ENCODE assay signal across 36 mouse cellular contexts in the genomic region with DNA sequence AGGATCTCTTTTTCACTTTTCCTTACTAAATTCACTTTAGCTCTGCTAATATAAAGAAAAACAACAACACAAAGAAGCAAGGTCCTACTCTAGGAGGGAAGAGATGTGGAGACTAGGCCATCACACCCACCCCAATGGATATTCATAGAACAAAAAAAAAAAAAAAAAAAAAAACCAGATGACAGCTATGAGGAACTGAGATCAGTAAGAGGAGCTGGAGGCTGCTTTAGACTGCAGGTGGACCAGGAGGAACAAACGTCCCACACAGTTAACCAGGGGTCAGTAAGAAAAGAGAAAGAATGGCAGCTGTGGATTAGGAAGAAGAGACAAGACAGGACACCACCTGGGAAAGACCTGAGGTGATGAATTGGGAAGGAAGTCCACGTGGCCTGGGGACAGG. TPM values are rescaled to one million over a fixed set of nuclear protein-coding genes. Genes with fewer than 3 reads are reported as not detected.
"Had no signal": no experiment of that assay in that cellular context is flagged by ENCODE, and none has a peak within 500 bp of the region (broad histone marks: within the 10 kb centered on the region; RNA-seq: fewer than 3 reads in every experiment).

No protein-coding gene starts in this region.

- H3K9me3 ChIP-seq: embryonic facial prominence, embryonic 10.5 days; embryonic facial prominence, embryonic 12.5 days; embryonic facial prominence, embryonic 13.5 days; embryonic facial prominence, embryonic 15.5 days; forebrain, embryonic 10.5 days; forebrain, embryonic 12.5 days; forebrain, embryonic 13.5 days; forebrain, embryonic 15.5 days had no signal

- H3K27ac ChIP-seq: embryonic facial prominence, embryonic 10.5 days; embryonic facial prominence, embryonic 12.5 days; embryonic facial prominence, embryonic 13.5 days; embryonic facial prominence, embryonic 15.5 days; forebrain, embryonic 10.5 days; forebrain, embryonic 12.5 days; forebrain, embryonic 13.5 days; forebrain, embryonic 15.5 days; gastrocnemius, adult 2 months; heart, adult 2 months had no signal

- H3K4me2 ChIP-seq: embryonic facial prominence, embryonic 12.5 days; embryonic facial prominence, embryonic 13.5 days; embryonic facial prominence, embryonic 15.5 days; forebrain, embryonic 12.5 days; forebrain, embryonic 13.5 days; forebrain, embryonic 15.5 days had no signal

- H3K36me3 ChIP-seq: embryonic facial prominence, embryonic 10.5 days; embryonic facial prominence, embryonic 12.5 days; embryonic facial prominence, embryonic 13.5 days; embryonic facial prominence, embryonic 15.5 days; forebrain, embryonic 10.5 days; forebrain, embryonic 12.5 days; forebrain, embryonic 15.5 days had no signal

- H3K27me3 ChIP-seq: embryonic facial prominence, embryonic 12.5 days; embryonic facial prominence, embryonic 13.5 days; embryonic facial prominence, embryonic 15.5 days; forebrain, embryonic 12.5 days; forebrain, embryonic 13.5 days; forebrain, embryonic 15.5 days had no signal

- H3K4me1 ChIP-seq: embryonic facial prominence, embryonic 10.5 days; embryonic facial prominence, embryonic 12.5 days; embryonic facial prominence, embryonic 13.5 days; embryonic facial prominence, embryonic 15.5 days; forebrain, embryonic 10.5 days; forebrain, embryonic 12.5 days; forebrain, embryonic 13.5 days; forebrain, embryonic 15.5 days had no signal

- H3K9ac ChIP-seq: embryonic facial prominence, embryonic 12.5 days; embryonic facial prominence, embryonic 13.5 days; embryonic facial prominence, embryonic 15.5 days; forebrain, embryonic 12.5 days; forebrain, embryonic 13.5 days; forebrain, embryonic 15.5 days; forebrain, postnatal 0 days had no signal

- DNase-seq: cerebellum, adult 9-11 months; cerebellum, postnatal 10 days; cerebellum, postnatal 14 days; cerebellum, postnatal 25 days; cerebellum, postnatal 36 days; embryo, embryonic 11 days; forebrain, postnatal 0 days; gastrocnemius, adult 2 months; gastrocnemius, postnatal 10 days; gastrocnemius, postnatal 14 days; gastrocnemius, postnatal 25 days; gastrocnemius, postnatal 36 days; heart, adult 11 months; heart, adult 18-20 months; heart, adult 2 months had no signal

- H3K4me3 ChIP-seq: embryonic facial prominence, embryonic 10.5 days; embryonic facial prominence, embryonic 12.5 days; embryonic facial prominence, embryonic 13.5 days; embryonic facial prominence, embryonic 15.5 days; erythroblast, embryonic 14.5 days; forebrain, embryonic 10.5 days; forebrain, embryonic 12.5 days; forebrain, embryonic 13.5 days; forebrain, embryonic 15.5 days; gastrocnemius, adult 2 months; heart, adult 2 months had no signal

- ATAC-seq: forebrain, embryonic 13.5 days; forebrain, embryonic 14.5 days; forebrain, embryonic 15.5 days; forebrain, embryonic 16.5 days; forebrain, postnatal 0 days had no signal

RNA-seq across cellular contexts. Expression of a gene that starts 13.1 kb away (rescaled TPM):
- total RNA-seq: common myeloid progenitor, adult 5-6 weeks; forebrain, postnatal 0 days; gastrocnemius, adult 18-20 months; gastrocnemius, adult 2 months; gastrocnemius, postnatal 14 days; gastrocnemius, postnatal 25 days; gastrocnemius, postnatal 36 days; granulocyte monocyte progenitor cell, adult 5-6 weeks; heart, adult 2 months; heart, adult 8-10 months had no signal
- polyA plus RNA-seq: cortical plate, adult 2 months; embryonic facial prominence, embryonic 10.5 days; embryonic facial prominence, embryonic 11.5 days; embryonic facial prominence, embryonic 12.5 days; embryonic facial prominence, embryonic 13.5 days; erythroblast, embryonic 14.5 days; forebrain, embryonic 10.5 days; forebrain, embryonic 11.5 days; forebrain, embryonic 12.5 days; forebrain, embryonic 13.5 days; forebrain, embryonic 14.5 days; forebrain, embryonic 15.5 days; forebrain, embryonic 16.5 days; forebrain, postnatal 0 days; frontal cortex, adult 2 months; gonadal fat pad, adult 2 months; heart, adult 2 months had no signal

RNA-seq across cellular contexts. Expression of a gene that starts 41.1 kb away (rescaled TPM):
- total RNA-seq: common myeloid progenitor, adult 5-6 weeks; forebrain, postnatal 0 days; gastrocnemius, adult 18-20 months; gastrocnemius, adult 2 months; gastrocnemius, adult 8-10 months; gastrocnemius, postnatal 10 days; gastrocnemius, postnatal 14 days; gastrocnemius, postnatal 25 days; gastrocnemius, postnatal 36 days; granulocyte monocyte progenitor cell, adult 5-6 weeks; heart, adult 18-20 months; heart, adult 2 months; heart, adult 8-10 months had no signal
- polyA plus RNA-seq: cortical plate, adult 2 months; embryonic facial prominence, embryonic 11.5 days; embryonic facial prominence, embryonic 13.5 days; erythroblast, embryonic 14.5 days; forebrain, embryonic 12.5 days; forebrain, embryonic 13.5 days; forebrain, embryonic 15.5 days; frontal cortex, adult 2 months; heart, adult 2 months had no signal
